In genomic region chr15:21132999-21133398, GRCm38 (mm10) we compare ENCODE assay signal across 35 mouse cellular contexts.
"Had no signal": no experiment of that assay in that cellular context is flagged by ENCODE, and none has a peak within 500 bp of the region (broad histone marks: within the 10 kb centered on the region; RNA-seq: fewer than 3 reads in every experiment).

No protein-coding gene starts in this region.

- H3K27ac ChIP-seq: heart, adult 2 months; heart, embryonic 10.5 days; heart, embryonic 13.5 days; heart, embryonic 15.5 days; hindbrain, embryonic 10.5 days; hindbrain, embryonic 12.5 days; hindbrain, embryonic 13.5 days; hindbrain, embryonic 14.5 days; hindbrain, embryonic 15.5 days; hindbrain, postnatal 0 days; intestine, embryonic 15.5 days; kidney, embryonic 15.5 days; kidney, postnatal 0 days; layer of hippocampus, adult 2 months had no signal

- H3K9ac ChIP-seq: heart, embryonic 12.5 days; heart, embryonic 13.5 days; heart, embryonic 15.5 days; hindbrain, embryonic 12.5 days; hindbrain, embryonic 13.5 days; hindbrain, embryonic 14.5 days; hindbrain, embryonic 15.5 days; intestine, embryonic 15.5 days; kidney, embryonic 15.5 days had no signal

- ATAC-seq: hindbrain, embryonic 16.5 days; hindbrain, postnatal 0 days; inflammation-experienced regulatory T-cells, adult 6 months; intestine, embryonic 15.5 days; intestine, embryonic 16.5 days; intestine, postnatal 0 days had no signal

- H3K27me3 ChIP-seq: heart, embryonic 12.5 days; heart, embryonic 13.5 days; heart, embryonic 15.5 days; hindbrain, embryonic 12.5 days; hindbrain, embryonic 13.5 days; hindbrain, embryonic 15.5 days; intestine, embryonic 15.5 days; kidney, embryonic 15.5 days had no signal

- H3K4me3 ChIP-seq: heart, adult 2 months; heart, embryonic 10.5 days; heart, embryonic 12.5 days; heart, embryonic 13.5 days; heart, embryonic 15.5 days; hindbrain, embryonic 10.5 days; hindbrain, embryonic 12.5 days; hindbrain, embryonic 13.5 days; hindbrain, embryonic 15.5 days; intestine, embryonic 15.5 days; kidney, embryonic 15.5 days; layer of hippocampus, adult 2 months had no signal

- H3K4me2 ChIP-seq: heart, embryonic 11.5 days; heart, embryonic 12.5 days; heart, embryonic 13.5 days; heart, embryonic 15.5 days; hindbrain, embryonic 12.5 days; hindbrain, embryonic 13.5 days; hindbrain, embryonic 14.5 days; hindbrain, embryonic 15.5 days; intestine, embryonic 15.5 days; kidney, embryonic 15.5 days had no signal

- DNase-seq: heart, adult 2 months; heart, postnatal 10 days; heart, postnatal 14 days; heart, postnatal 36 days; heart, postnatal 4 days; kidney, adult 11 months; kidney, adult 18-20 months; kidney, adult 2 months; kidney, adult 8-10 months; kidney, adult 9 months; kidney, postnatal 10 days; kidney, postnatal 14 days; kidney, postnatal 25 days; kidney, postnatal 36 days; kidney, postnatal 4 days; layer of hippocampus, adult 9-11 months had no signal

- H3K36me3 ChIP-seq: heart, embryonic 10.5 days; heart, embryonic 12.5 days; heart, embryonic 13.5 days; heart, embryonic 15.5 days; hindbrain, embryonic 10.5 days; hindbrain, embryonic 12.5 days; hindbrain, embryonic 13.5 days; hindbrain, embryonic 15.5 days; intestine, embryonic 15.5 days; kidney, embryonic 15.5 days had no signal

- H3K9me3 ChIP-seq: heart, embryonic 10.5 days; heart, embryonic 12.5 days; heart, embryonic 13.5 days; heart, embryonic 15.5 days; hindbrain, embryonic 10.5 days; hindbrain, embryonic 12.5 days; hindbrain, embryonic 13.5 days; hindbrain, embryonic 15.5 days; intestine, embryonic 15.5 days; kidney, embryonic 15.5 days had no signal

- H3K4me1 ChIP-seq: heart, embryonic 10.5 days; heart, embryonic 12.5 days; heart, embryonic 13.5 days; heart, embryonic 15.5 days; hindbrain, embryonic 10.5 days; hindbrain, embryonic 12.5 days; hindbrain, embryonic 13.5 days; hindbrain, embryonic 15.5 days; intestine, embryonic 15.5 days; kidney, embryonic 15.5 days had no signal
